Mouse (Mus musculus): ENCODE data around the gene Ppp1r14b. TPM values are rescaled to one million over a fixed set of nuclear protein-coding genes. Genes with fewer than 3 reads are reported as not detected.

Gene Ppp1r14b
- 31.0 and 59.1 TPM in 2 replicates for total RNA-seq (2015; ENCODE audit: low replicate concordance)
- 0.91 and 10.4 TPM in 2 replicates for total RNA-seq (2017; ENCODE audit: low replicate concordance)

- ATAC-seq (replicated peaks; ENCODE audit: low FRiP score, poor library complexity, severe bottlenecking), result peak; percentile 69
Observed at GRCm38 (mm10) chr19:6974211-6975205, at the start of gene Ppp1r14b. Gene Ppp1r14b, plus strand, starts transcription at chr19:6974968.

GRCm38 (mm10) chr19:6925307-6925573, 49.5 kb upstream of the Ppp1r14b start, which contains the start of gene Catsperz:
Gene Catsperz, minus strand, starts transcription at chr19:6925380.
- ATAC-seq (replicated peaks; ENCODE audit: low FRiP score, poor library complexity, severe bottlenecking), result no peak

- no peak for ATAC-seq (replicated peaks; ENCODE audit: low FRiP score, poor library complexity, severe bottlenecking)
Observed at GRCm38 (mm10) chr19:6925611-6926329, 49.0 kb upstream of the Ppp1r14b start.

GRCm38 (mm10) chr19:6926559-6927255, 48.1 kb upstream of the Ppp1r14b start:
- ATAC-seq (replicated peaks; ENCODE audit: low FRiP score, poor library complexity, severe bottlenecking), result no peak

GRCm38 (mm10) chr19:6928080-6928479, 46.7 kb upstream of the Ppp1r14b start:
- no peak for ATAC-seq (replicated peaks; ENCODE audit: low FRiP score, poor library complexity, severe bottlenecking)

- no peak for ATAC-seq (replicated peaks; ENCODE audit: low FRiP score, poor library complexity, severe bottlenecking)
Observed at GRCm38 (mm10) chr19:6931002-6931401, 43.8 kb upstream of the Ppp1r14b start.

GRCm38 (mm10) chr19:6932018-6932417, 42.8 kb upstream of the Ppp1r14b start:
- no peak for ATAC-seq (replicated peaks; ENCODE audit: low FRiP score, poor library complexity, severe bottlenecking)

- ATAC-seq (replicated peaks; ENCODE audit: low FRiP score, poor library complexity, severe bottlenecking), result no peak
Observed at GRCm38 (mm10) chr19:6933102-6933435, 41.7 kb upstream of the Ppp1r14b start.

- ATAC-seq (replicated peaks; ENCODE audit: low FRiP score, poor library complexity, severe bottlenecking), result no peak
Observed at GRCm38 (mm10) chr19:6933436-6934194, 41.2 kb upstream of the Ppp1r14b start.

GRCm38 (mm10) chr19:6934195-6934977, 40.4 kb upstream of the Ppp1r14b start, which contains the start of gene Kcnk4:
Gene Kcnk4, minus strand, starts transcription at chr19:6934515.
- ATAC-seq (replicated peaks; ENCODE audit: low FRiP score, poor library complexity, severe bottlenecking), result no peak

GRCm38 (mm10) chr19:6936299-6936698, 38.5 kb upstream of the Ppp1r14b start:
- no peak for ATAC-seq (replicated peaks; ENCODE audit: low FRiP score, poor library complexity, severe bottlenecking)

- ATAC-seq (replicated peaks; ENCODE audit: low FRiP score, poor library complexity, severe bottlenecking), result no peak
Observed at GRCm38 (mm10) chr19:6937541-6938465, 37.0 kb upstream of the Ppp1r14b start.

GRCm38 (mm10) chr19:6939106-6940002, 35.4 kb upstream of the Ppp1r14b start:
- ATAC-seq (replicated peaks; ENCODE audit: low FRiP score, poor library complexity, severe bottlenecking), result no peak

- no peak for ATAC-seq (replicated peaks; ENCODE audit: low FRiP score, poor library complexity, severe bottlenecking)
Observed at GRCm38 (mm10) chr19:6940396-6941351, 34.1 kb upstream of the Ppp1r14b start.

GRCm38 (mm10) chr19:6941372-6942248, 33.2 kb upstream of the Ppp1r14b start, which contains the start of gene Bad:
Gene Bad, plus strand, starts transcription at chr19:6941861.
- peak; percentile 73 for ATAC-seq (replicated peaks; ENCODE audit: low FRiP score, poor library complexity, severe bottlenecking)

Data from erythroid progenitor cell, adult 5-6 weeks (primary cell).